Mouse (Mus musculus): ENCODE data around the gene Abhd17a. TPM values are rescaled to one million over a fixed set of nuclear protein-coding genes. Genes with fewer than 3 reads are reported as not detected.
A peak's percentile ranks its signal among the peaks of the same experiment; 100 is the strongest.

Gene Abhd17a
- polyA plus RNA-seq, 1 experiment, result 581 TPM

GRCm38 (mm10) chr10:80596318-80596717 is 6.2 kb upstream of the Abhd17a start:
- H3K9me3 ChIP-seq, result peaks cover 5% of the 10 kb centered on the region; the same call in 1 of the 2 replicates
- H3K27me3 ChIP-seq (replicated peaks), result no peaks in the 10 kb centered on the region
- no peaks in the 10 kb centered on the region for H3K36me3 ChIP-seq (replicated peaks; ENCODE audit: low read length)
- H3K4me3 ChIP-seq (replicated peaks), result no peak overlapping the region
- TF ChIP-seq FLI1 (IDR thresholded peaks at IDR 0.05; ENCODE audit: low read length) (no peak), GATA1 (IDR thresholded peaks at IDR 0.05; ENCODE audit: borderline replicate concordance, low read length) (no peak)
- peaks cover 40% of the 10 kb centered on the region for H3K4me1 ChIP-seq

DNA sequence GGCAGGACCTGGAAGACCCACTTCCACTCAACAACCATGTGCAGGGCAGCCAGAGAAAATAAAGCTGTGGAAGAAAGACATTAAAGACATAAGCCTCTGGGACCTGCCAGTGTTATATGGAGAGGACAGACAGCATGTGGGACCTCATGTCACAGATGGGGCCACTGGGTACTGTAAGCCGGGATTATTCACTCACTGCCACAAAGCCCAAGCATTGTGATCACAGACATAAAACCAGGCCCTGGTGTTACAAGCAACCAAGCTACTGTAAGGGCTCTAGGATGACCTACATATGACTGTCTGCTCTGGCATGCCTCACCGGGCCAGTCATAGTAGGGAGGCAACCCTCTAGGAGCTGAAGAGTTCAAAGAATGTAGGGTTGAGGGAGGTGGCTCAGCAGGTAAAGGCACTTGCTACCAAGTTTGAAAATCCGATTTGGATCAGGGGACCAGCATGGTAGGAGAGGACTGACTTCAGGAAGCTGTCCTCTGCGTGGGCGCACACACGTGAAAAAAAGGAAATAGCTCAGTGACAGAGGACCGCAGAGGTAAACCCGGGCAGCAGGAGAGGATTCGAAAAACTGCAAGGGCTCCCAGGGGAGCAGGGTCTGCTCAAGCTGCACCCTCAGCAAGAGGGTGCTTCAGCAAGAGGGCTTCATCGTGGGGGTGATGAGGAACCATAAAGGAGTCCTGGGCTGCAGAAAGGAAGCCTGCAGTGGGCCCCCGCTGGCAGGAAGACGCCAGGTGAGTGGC is 838 bp downstream of the Abhd17a start:
- Histone ChIP-seq H3K27me3 (replicated peaks) (no peaks in the 10 kb centered on the region), H3K4me1 (peaks cover 61% of the 10 kb centered on the region), H3K9me3 (no peaks in the 10 kb centered on the region), H3K4me3 (replicated peaks) (peak overlapping the region; percentile 100), H3K36me3 (replicated peaks; ENCODE audit: low read length) (peaks cover 30% of the 10 kb centered on the region)
- no peak for TF ChIP-seq GATA1 (IDR thresholded peaks at IDR 0.05; ENCODE audit: borderline replicate concordance, low read length)
- TF ChIP-seq FLI1 (IDR thresholded peaks at IDR 0.05; ENCODE audit: low read length), result no peak

- Histone ChIP-seq H3K27me3 (replicated peaks) (no peaks in the 10 kb centered on the region), H3K9me3 (no peaks in the 10 kb centered on the region), H3K36me3 (replicated peaks; ENCODE audit: low read length) (peaks cover 48% of the 10 kb centered on the region), H3K4me1 (peaks cover 79% of the 10 kb centered on the region), H3K4me3 (replicated peaks) (no peak overlapping the region)
- TF ChIP-seq FLI1 (IDR thresholded peaks at IDR 0.05; ENCODE audit: low read length) (no peak), GATA1 (IDR thresholded peaks at IDR 0.05; ENCODE audit: borderline replicate concordance, low read length) (no peak)
Observed at GRCm38 (mm10) chr10:80587305-80587657, 2.9 kb downstream of the Abhd17a start.

- Histone ChIP-seq H3K4me1 (peaks cover 85% of the 10 kb centered on the region), H3K27me3 (replicated peaks) (no peaks in the 10 kb centered on the region), H3K9me3 (no peaks in the 10 kb centered on the region), H3K4me3 (replicated peaks) (no peak overlapping the region), H3K36me3 (replicated peaks; ENCODE audit: low read length) (peaks cover 53% of the 10 kb centered on the region)
- no peak for TF ChIP-seq FLI1 (IDR thresholded peaks at IDR 0.05; ENCODE audit: low read length)
- TF ChIP-seq GATA1 (IDR thresholded peaks at IDR 0.05; ENCODE audit: borderline replicate concordance, low read length), result no peak
Observed at GRCm38 (mm10) chr10:80586407-80587304, 3.5 kb downstream of the Abhd17a start.

DNA sequence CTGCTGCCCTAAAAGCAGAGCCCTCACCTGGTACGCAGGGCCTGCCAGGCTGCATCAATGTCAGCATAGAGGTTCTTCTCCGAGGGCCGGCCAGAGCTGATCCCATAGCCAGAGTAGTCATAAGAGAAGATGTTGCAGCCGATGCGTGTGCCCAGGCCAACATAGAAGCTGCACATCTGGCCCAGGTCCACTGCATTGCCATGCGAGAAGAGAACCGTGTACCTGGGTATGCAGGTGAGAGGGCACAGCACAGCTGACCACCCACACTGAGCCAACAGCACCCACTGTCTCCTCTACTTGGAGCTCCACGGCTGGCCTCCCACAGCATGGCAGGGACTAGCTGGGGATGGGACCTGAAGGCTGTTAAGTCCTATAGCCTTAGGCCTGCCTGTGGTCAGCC is 4.6 kb downstream of the Abhd17a start:
- no peaks in the 10 kb centered on the region for H3K27me3 ChIP-seq (replicated peaks)
- H3K4me1 ChIP-seq, result peaks cover 89% of the 10 kb centered on the region
- H3K9me3 ChIP-seq, result no peaks in the 10 kb centered on the region
- H3K4me3 ChIP-seq (replicated peaks), result no peak overlapping the region
- no peak for TF ChIP-seq GATA1 (IDR thresholded peaks at IDR 0.05; ENCODE audit: borderline replicate concordance, low read length)
- no peak for TF ChIP-seq FLI1 (IDR thresholded peaks at IDR 0.05; ENCODE audit: low read length)
- peaks cover 62% of the 10 kb centered on the region for H3K36me3 ChIP-seq (replicated peaks; ENCODE audit: low read length)

- peaks cover 87% of the 10 kb centered on the region for H3K4me1 ChIP-seq
- H3K27me3 ChIP-seq (replicated peaks), result no peaks in the 10 kb centered on the region
- peaks cover 62% of the 10 kb centered on the region for H3K36me3 ChIP-seq (replicated peaks; ENCODE audit: low read length)
Observed at GRCm38 (mm10) chr10:80584642-80585552, 5.2 kb downstream of the Abhd17a start.

DNA sequence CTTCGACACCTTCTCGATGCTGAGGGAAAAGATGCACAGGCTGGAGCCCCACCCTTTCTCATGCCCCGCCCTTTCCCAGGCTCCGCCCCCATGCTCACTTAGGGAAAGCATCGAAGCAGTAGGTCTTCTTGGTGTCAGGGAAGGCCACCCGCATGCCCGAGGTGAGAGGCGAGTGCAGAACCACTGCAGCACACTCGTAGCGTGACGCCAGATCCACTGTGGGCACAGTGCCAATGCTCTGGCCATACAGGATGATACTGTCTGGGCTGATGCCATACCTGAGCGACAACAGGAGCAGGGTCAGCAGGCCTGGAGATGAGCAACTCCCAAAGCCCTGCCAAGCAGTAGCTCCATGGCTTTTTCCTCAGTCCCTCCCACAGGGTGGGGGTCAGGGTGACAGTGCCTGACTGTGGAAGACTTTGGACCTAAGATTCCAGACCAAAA is 6.1 kb downstream of the Abhd17a start:
- Histone ChIP-seq H3K27me3 (replicated peaks) (no peaks in the 10 kb centered on the region), H3K4me1 (peaks cover 89% of the 10 kb centered on the region), H3K36me3 (replicated peaks; ENCODE audit: low read length) (peaks cover 62% of the 10 kb centered on the region), H3K4me3 (replicated peaks) (peak overlapping the region; percentile 20), H3K9me3 (no peaks in the 10 kb centered on the region)
- TF ChIP-seq GATA1 (IDR thresholded peaks at IDR 0.05; ENCODE audit: borderline replicate concordance, low read length), result no peak
- no peak for TF ChIP-seq FLI1 (IDR thresholded peaks at IDR 0.05; ENCODE audit: low read length)

More at GRCm38 (mm10) chr10:80584642-80585552, 5.2 kb downstream of the Abhd17a start:
- no peak for TF ChIP-seq GATA1 (IDR thresholded peaks at IDR 0.05; ENCODE audit: borderline replicate concordance, low read length)
- no peak for TF ChIP-seq FLI1 (IDR thresholded peaks at IDR 0.05; ENCODE audit: low read length)
- Histone ChIP-seq H3K9me3 (no peaks in the 10 kb centered on the region), H3K4me3 (replicated peaks) (no peak overlapping the region)

- peaks cover 89% of the 10 kb centered on the region for H3K4me1 ChIP-seq
- peaks cover 62% of the 10 kb centered on the region for H3K36me3 ChIP-seq (replicated peaks; ENCODE audit: low read length)
- H3K4me3 ChIP-seq (replicated peaks), result no peak overlapping the region
- TF ChIP-seq FLI1 (IDR thresholded peaks at IDR 0.05; ENCODE audit: low read length) (no peak), GATA1 (IDR thresholded peaks at IDR 0.05; ENCODE audit: borderline replicate concordance, low read length) (no peak)
- no peaks in the 10 kb centered on the region for H3K9me3 ChIP-seq
- no peaks in the 10 kb centered on the region for H3K27me3 ChIP-seq (replicated peaks)
Observed at GRCm38 (mm10) chr10:80583047-80583446, 7.1 kb downstream of the Abhd17a start.

GRCm38 (mm10) chr10:80578911-80579310 is 11.2 kb downstream of the Abhd17a start:
- Histone ChIP-seq H3K4me3 (replicated peaks) (peak overlapping the region; percentile 92), H3K36me3 (replicated peaks; ENCODE audit: low read length) (peaks cover 39% of the 10 kb centered on the region), H3K4me1 (peaks cover 76% of the 10 kb centered on the region), H3K9me3 (no peaks in the 10 kb centered on the region), H3K27me3 (replicated peaks) (no peaks in the 10 kb centered on the region)
- TF ChIP-seq FLI1 (IDR thresholded peaks at IDR 0.05; ENCODE audit: low read length) (no peak), GATA1 (IDR thresholded peaks at IDR 0.05; ENCODE audit: borderline replicate concordance, low read length) (no peak)

Measured in megakaryocyte, embryonic 14.5 days (primary cell).